Mouse (Mus musculus): ENCODE results near the gene Atf6b.

Gene Atf6b

DNA sequence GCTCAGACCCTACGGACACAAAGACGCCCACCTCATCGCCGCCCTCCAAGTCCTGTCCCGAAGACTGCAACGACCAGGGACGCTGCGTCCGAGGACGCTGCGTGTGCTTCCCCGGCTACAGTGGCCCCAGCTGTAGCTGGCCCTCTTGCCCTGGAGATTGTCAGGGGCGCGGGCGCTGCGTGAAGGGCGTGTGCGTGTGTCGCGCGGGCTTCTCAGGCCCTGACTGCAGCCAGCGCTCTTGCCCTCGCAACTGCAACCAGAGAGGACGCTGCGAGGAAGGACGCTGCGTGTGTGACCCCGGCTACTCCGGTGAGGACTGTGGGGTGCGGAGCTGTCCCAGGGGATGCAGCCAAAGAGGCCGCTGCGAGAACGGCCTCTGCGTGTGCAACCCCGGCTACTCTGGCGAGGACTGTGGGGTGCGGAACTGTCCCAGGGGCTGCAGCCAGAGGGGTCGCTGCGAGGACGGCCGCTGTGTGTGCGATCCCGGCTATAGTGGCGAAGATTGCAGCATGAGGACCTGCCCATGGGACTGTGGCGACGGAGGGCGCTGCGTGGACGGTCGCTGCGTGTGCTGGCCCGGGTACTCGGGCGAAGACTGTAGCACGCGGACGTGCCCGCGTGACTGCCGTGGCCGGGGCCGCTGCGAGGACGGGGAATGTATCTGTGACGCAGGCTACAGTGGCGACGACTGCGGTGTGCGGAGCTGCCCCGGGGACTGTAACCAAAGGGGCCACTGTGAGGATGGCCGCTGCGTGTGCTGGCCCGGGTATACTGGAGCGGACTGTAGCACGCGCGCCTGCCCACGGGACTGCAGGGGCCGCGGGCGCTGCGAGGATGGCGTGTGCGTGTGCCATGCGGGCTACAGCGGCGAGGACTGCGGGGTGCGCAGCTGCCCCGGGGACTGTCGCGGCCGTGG lies 24.5 kb downstream of the Atf6b start:
- DNase-seq = no peak

DNA sequence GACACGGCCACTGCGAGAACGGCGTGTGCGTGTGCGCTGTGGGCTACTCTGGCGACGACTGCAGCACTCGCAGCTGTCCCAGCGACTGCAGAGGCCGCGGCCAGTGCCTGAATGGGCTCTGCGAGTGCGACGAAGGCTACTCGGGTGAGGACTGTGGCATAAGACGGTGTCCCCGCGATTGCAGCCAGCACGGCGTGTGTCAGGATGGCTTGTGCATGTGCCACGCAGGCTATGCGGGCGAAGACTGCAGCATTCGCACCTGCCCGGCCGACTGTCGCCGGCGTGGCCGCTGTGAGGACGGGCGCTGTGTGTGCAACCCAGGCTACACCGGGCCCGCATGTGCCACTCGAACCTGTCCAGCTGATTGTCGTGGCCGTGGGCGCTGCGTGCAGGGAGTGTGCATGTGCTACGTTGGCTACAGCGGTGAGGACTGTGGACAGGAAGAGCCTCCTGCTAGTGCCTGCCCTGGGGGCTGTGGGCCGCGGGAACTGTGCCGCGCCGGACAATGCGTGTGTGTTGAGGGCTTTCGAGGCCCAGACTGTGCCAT lies 25.4 kb downstream of the Atf6b start:
- no peak for DNase-seq

DNA sequence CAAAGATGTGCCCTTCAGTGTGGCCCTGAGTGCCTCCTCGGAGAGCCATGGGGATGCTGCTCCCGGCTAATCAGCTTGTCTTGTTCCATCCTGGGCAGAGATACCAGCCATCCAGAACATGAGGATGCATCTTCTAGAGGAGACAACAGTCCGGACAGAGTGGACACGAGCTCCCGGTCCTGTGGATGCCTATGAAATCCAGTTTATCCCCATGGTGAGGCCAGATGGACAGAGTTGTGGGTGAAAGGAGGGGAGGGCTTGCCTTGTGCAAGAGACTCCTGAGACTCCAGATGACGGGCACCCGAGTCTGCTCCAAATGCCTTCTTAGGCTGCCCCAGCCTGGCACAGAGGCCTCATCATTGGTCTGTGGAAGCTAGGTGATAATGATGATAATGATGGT lies 26.2 kb downstream of the Atf6b start:
- DNase-seq = no peak

DNA sequence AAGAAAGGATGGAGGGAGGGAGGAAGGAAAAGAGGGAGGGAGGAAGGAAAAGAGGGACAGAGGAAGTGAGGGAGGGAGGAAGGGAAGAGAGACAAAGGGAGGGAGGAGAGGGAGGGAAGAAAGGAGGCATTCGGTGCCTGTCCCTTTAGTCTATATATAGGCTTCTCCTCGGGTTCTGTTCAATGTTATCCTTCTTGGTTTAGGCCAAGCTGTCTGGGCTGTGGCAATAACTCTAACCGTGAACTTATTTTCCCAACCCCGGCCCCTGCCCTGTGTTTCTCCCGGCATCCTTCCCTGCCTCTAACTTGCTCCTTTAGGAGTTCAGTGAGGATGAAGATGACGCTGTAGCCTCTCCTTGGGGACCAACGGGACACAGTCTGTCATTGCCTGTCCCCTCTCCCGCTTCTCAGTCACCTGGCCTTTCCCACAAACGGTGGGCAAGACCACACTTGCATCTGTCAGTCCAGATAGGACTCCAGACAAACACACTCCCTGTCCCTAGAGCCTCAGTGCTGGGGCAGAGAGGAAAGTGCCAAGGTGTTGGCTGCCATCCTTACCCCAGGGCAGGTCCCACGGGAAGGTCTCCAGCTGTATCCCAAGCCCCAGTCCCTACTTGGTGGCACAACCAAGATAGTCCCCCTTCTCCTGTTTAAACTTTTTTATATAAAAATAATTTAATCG lies 27.7 kb downstream of the Atf6b start:
- DNase-seq = no peak

DNA sequence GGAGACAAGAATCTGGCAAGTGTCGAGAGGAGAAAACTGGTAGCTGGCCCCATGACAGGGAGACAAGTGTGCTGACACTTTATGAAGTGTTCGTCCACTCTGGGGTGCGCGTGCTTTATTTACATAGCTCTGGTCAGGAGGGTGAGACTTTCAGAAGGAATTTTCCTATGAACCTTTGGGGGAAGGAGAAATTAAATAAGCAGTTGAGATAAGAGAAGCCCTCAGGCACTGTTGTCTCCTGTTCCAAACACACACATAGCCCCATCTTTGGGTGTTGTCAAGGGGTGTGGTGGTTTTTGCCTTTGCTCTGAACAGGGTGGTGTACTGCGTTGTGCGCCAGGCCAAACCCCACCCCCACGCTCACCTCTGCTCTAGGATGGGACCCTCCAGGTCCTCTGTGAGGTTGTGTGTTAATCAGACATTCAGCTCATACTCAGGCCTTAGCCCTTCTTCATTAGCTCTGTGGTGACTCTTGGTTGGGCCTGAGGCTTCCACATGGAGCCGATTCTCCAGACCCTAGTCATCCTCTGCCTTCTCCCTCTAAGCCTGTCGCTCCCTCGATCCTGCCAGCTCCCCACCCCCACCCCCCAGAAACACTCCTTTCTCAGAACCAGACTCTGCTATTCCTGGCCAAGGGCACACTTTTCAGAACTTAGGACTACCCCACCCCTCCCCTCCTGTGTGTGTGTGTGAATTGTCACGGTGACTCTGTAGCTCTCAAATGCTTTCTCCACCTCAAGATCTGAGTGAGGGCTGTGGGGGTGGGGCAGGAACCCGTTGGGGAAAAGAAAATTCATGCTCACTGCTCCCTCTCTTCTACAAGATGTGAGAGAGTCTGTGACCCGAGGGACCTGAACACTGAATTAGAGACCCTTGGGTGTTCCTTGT lies 28.5 kb downstream of the Atf6b start:
- DNase-seq = peak; percentile 62 to 75

DNA sequence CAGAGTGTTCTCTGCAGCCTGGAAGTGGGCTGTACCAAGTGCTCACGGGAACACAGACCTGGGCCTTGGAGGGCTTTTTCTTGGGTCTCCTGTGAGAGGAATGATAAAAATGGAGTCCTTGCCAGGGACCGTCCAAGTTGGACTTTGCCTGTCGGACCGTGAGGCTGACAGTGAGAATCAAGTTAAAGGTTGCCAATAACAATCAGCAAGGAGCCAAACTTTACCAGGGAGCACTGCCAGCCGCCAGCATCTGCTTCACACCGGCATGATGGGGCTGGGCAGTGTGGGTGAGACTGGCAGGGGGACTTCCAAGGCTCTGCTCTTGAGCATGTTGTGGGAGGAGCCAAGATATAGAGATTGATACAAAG lies 29.1 kb downstream of the Atf6b start:
- DNase-seq = no peak

DNA sequence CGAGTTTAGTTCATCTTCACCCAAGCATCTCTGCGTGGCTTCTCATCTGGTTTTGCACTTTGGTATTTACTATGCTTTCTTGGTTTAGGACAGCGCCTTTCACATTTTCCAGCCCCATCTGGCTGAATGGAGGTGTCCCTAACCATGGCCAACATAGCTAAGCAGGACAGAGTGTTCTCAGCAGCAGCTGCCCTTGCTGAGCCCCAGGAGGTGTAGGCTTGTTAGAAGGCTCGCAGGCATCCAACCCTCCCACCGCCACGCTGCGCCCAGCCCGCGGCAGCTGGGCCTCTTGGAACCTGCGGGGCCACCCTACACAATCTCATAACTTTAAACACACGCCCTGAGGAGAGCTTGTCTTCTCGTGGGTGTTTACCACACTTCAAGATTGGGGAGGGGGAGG lies 29.7 kb downstream of the Atf6b start:
- DNase-seq = no peak

DNA sequence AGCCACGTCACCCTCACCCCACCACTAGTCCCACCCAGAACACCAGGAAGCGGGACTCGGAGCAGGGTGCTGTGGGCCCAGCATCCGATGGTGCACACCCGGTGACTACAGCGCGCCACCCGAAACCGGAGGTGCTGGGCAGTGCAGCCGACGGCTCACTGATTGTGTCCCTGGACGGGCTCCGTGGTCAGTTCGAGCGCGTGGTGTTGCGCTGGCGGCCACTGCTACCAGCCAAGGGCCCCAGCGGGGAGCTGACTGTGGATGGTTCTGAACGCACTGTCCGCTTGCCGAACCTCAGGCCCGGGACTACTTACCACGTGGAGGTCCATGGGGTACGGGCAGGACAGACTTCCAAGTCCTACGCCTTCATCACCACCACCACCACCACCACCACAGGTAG lies 33.2 kb downstream of the Atf6b start:
- no peak for DNase-seq

DNA sequence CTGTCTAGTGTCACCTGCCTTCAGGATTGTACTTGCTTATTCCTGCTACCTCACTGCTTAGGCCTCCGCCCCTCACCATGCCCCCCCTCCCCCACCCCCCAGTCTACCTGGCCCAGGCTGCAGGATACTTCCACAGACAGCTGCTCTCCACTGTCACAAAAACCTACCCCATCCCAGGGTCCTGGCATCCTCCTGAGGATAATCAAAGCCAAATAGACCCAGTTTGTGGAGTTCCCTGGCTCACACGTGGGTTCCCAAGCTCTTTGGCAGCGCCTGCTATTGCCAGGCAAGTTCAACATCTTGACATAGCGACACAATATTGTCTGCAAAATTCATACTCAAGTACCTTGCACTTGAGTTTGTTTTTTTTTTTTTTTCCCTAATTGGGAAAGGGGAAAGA lies 33.7 kb downstream of the Atf6b start:
- DNase-seq = no peak

DNA sequence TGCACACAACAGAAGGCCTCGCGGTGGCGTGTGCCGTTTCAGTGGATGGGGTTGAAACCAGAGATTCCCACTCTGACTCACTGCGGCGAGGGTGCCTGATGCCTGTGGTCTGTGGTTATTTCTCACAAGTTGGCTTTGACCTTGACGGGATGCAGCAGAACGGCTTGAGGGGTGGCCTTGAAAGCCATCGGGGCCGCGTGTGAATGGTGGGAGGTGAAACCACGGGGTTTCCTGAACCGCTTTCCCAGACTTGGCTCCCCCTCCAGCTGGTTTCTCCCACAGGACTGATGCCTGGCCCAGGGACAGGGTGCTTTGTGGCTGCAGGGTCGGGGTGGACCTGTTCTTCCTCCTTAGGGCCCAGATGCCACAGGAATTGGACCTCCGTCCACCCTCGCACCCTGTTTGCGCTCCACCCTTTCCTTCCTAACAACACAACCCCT lies 34.2 kb downstream of the Atf6b start:
- peak; percentile 57 to 74 for DNase-seq

DNA sequence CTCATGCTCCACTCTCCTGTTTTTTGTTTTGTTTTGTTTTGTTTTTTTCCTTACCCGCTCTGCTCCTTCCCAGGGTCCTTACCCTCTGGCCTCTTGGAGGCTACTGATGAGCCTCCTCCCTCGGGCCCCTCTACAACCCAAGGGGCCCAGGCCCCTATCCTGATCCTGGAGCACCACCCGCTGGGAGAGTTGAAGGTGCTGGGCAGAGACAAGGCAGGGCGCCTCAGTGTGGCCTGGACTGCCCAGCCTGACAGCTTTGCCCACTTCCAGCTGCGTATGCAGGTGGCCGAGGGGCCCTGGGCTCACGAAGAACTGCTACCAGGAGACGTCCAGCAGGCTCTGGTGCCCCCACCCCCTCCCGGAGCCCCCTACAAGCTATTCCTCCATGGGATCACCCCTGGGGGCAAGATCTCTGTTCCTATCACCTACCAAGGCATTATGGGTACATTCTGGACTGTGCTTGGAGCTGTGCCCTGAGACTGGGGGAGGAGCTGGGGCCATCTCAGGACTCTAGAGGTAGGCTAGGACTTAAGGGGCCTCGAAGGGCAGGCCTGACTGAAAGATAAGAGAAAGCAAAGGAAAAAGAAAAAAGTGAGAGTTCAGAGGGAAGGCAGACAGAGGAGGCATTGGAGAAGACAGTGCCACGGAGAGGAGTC lies 35.1 kb downstream of the Atf6b start:
- DNase-seq = peak in 1 of 2 experiments; percentile 61

DNA sequence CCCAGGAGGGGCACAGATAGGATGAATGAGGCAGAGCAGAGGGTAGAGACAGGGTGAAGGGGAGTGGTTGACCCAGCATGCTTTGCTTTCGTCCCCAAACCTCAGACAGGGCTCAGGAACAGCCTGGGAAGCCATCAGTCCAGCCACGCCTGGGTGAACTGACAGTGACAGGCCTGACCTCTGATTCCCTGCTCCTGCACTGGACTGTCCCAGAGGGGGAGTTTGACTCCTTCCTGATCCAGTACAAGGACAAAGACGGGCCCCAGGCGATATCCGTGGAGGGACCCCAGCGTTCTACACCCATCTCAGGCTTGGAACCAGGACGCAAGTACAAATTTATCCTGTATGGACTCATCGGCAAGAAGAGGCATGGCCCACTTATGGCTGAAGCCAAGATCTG lies 36.2 kb downstream of the Atf6b start:
- no peak for DNase-seq

DNA sequence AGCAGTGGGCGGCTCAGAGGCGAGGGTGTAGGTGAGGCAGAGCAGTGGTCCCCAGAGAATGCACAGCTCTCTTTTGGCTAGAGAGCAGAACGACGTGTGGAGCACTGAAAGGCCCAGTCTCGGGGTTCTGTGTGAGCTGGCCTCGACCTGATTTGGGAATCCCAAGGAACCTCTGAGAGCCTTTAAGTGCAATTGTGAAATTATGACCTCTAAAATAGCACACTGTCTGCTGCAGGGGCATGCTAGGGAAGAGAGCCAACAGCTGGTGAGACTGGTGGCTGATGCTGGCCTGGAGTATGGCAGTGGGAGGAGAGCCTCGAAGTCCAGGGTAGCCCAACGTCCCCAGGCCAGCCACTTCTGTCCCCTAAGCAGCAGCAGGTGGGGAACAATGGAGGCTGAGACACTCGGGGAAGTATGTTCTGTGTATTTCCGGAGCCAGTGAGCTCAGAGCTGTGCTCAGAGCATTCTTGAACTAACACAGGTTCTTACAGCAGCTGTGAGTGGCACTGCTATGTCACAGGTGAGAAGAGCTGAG lies 36.8 kb downstream of the Atf6b start:
- no peak for DNase-seq

DNA sequence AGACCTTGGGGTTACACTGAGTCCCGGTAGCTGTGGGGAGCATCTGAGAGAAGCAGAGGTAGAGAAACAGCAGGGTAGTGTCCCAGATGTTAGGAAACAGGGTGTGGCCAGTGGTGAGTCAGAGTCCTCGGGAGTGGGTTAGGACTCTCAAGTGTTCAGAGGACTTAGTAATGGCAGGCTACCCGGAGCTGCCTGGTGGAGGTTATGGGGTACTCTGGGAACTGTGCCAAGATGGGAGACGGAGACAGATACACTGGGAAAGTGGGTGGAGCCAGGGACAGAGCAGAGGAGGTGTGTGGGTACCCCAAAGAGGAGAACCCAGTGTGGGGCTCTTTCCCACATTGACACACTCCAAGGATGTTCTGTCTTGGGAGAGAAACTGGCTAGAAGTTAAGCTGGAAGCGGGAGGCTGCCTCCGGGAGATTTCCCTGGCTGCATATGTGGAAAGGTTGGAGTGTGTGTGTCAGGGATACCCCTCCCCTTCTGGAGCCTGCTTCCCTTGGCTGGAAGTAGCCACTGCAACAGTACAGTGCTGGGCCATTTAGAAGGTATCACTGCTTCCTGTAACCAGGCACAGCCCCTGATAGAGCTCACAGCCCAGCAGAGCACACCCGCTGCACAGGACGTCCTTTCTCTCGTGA lies 37.4 kb downstream of the Atf6b start:
- DNase-seq = peak; percentile 63 to 75

DNA sequence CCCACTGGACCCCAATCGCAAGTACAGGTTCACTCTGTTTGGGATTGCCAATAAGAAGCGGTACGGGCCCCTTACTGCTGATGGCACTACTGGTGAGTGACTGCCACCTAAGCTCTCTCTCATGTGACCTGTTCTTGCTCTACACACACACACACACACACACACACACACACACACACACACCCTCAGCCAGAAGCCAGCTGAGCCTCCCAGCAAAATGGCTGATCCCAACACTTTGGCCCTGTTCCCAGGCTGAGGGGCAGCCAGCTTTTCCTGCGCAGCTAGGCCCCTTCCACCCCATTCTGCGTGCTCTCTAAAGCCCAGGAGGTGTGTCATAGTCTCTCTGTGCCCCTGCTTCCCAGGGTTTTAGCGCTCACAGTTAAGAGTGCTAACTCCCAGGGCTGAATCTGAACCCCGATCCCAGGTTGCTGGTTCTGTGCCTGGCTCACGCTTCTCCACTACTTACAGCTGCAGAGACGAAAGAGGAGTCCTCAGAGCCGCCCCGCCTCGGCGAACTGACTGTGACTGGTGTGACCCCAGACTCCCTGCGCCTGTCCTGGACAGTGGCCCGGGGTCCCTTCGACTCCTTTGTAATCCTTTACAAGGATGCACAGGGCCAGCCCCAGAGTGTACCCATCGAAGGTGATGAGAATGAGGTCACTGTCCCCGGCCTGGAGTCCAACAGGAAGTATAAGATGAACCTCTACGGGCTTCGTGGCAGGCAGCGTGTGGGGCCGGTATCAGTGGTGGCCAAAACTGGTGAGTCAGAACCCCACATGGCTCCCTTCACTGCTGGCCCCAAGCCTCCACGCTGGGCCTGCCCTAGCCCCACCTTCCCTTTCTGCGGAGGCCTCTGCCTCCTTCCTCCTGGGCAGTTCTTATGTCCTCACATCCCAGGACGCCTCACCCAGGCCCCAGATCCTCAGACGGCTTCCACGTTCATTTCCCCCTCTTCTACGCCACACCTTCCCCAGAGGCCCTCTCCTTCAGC lies 38.5 kb downstream of the Atf6b start:
- DNase-seq = peak; percentile 49

DNA sequence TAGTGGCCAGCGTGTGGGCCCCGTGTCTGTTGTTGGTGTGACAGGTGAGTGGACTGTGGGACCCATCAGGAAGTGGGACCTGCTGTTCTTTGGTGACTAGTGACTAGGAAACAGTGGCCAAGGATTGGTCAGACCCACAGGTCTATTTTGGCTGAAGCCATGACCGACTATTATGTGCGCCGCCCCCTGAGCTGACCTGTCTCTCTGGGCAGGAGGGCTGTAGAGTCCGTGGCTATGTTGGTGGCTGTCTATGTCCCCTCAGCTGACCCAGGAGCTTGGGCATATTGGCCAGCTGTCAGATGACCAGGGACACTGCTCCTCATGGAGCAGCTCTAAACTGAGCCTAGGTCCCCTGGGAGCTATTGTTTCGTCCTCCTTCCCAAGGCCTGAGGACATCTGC lies 41.9 kb downstream of the Atf6b start:
- DNase-seq = no peak

DNA sequence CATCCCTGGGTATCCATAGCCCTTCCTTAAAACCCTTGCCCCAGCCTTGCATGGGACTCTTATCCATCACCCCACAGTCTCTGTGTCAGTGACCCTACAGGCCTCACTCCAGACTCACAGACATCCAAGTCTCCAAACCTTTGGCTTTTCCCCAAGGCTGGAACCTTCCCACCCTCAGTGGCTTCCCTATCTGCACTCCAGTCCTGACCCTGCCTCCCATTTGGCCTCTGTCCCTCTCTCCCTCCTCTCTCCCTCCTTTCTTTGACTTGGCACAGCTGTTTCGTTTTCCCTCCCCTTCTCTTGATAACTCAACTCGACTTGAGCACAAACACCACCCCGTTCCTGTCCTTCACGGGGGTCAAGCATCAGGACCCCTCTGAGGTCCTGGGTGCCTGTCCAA lies 43.5 kb downstream of the Atf6b start:
- peak; percentile 72 for DNase-seq

DNA sequence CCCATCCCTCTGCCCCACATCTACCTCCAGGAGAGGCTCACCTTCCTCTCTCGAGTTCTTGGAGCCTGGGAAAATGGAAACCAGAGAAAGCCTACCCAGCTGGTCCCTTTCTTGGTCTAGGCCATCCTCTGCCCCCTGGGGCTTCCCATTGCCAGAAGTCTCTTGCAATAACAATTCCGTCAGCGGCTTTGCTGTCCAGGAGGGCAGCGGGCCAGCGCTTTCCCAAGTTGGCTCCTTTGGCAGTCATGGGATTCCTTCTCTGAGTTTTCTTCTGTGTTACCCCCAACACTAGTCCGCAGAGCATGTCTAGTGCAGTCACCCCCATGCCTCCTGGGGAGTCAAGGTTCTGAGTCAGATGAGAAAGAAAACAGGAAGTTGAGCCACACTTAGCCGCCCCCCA lies 46.0 kb downstream of the Atf6b start:
- DNase-seq = peak; percentile 73 to 81

DNA sequence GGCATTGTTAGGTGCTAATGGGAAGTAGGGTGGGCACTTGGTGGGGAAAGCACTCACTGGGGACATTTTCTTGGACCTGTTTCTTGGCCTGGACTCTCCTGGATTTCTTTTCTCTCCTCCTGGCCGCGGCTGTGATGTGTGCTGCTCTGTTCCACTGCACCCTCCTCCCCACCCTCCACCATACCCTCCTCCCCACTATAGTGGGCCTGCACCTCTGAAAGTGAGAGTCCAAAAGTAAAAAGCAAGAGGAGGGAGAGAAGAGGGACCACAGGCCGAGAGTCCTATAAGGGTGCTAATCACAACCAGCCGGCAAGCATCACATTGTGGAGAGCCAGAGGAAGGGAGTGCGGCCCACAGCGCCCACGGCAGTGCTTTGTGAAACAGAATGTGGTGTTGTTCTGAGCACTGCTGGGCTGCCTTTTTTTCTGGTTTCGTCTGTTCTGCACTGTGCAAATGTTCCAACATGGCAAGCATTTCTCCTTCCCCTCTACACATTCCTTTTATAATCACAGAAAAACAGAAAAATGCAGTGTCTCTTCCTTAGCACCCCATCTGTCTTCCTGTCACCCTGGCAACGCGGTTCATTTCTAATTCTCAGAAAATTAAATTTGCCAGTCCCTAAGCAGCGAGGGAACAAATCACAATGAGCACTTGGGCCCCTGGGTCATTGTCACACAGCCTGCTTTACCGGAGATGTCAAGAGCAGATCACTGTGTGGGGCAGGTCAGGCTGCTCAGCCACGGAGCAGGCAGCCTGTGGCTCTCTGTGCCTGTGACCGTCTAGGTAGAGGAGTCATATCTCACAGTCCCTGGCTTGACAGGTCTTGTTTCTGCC lies 52.8 kb downstream of the Atf6b start:
- DNase-seq = no peak
